Mouse (Mus musculus): Measurements from ENCODE around the gene Olfr316. TPM values are rescaled to one million over a fixed set of nuclear protein-coding genes. Genes with fewer than 3 reads are reported as not detected.
"Not testable (repeated sequence)": the region's sequence is repeated elsewhere in the genome, so short reads cannot be mapped to it uniquely, and the experiment has no call there.

The Olfr316 gene
- polyA plus RNA-seq, 1 experiment = 0.19 TPM

GRCm38 (mm10) chr11:58738792-58739262 lies 13.7 kb upstream of the Olfr316 start, which contains the start of gene Olfr317:
Gene Olfr317, minus strand, starts transcription at chr11:58739212.
- Histone ChIP-seq H3K27me3 (ENCODE audit: control insufficient read depth, insufficient read depth, low read length) (no peaks in the 10 kb centered on the region), H3K36me3 (ENCODE audit: control insufficient read depth, insufficient read depth, low read length) (no peaks in the 10 kb centered on the region), H3K27ac (ENCODE audit: control insufficient read depth, insufficient read depth, low read length) (no peak within 1 kb of the TSS), H3K4me1 (replicated peaks; ENCODE audit: control insufficient read depth, insufficient read depth, low read length) (no peaks in the 10 kb centered on the region), H3K4me3 (ENCODE audit: control insufficient read depth, insufficient read depth, low read length) (no peak within 1 kb of the TSS)
- DNase-seq = no peak
- WGBS = 83% methylated on average over 4 of the region's 4 CpGs
- TF ChIP-seq CTCF (IDR thresholded peaks at IDR 0.05; ENCODE audit: borderline replicate concordance, control insufficient read depth, extremely low read depth, insufficient read depth, low read length, poor library complexity) (no peak), POLR2A (IDR thresholded peaks at IDR 0.05; ENCODE audit: control insufficient read depth, extremely low read depth, insufficient read depth, low read length, poor library complexity) (no peak)

- not testable (repeated sequence) for H3K27me3 ChIP-seq (ENCODE audit: control insufficient read depth, insufficient read depth, low read length); DNase-seq; H3K36me3 ChIP-seq (ENCODE audit: control insufficient read depth, insufficient read depth, low read length); H3K27ac ChIP-seq (ENCODE audit: control insufficient read depth, insufficient read depth, low read length); H3K4me3 ChIP-seq (ENCODE audit: control insufficient read depth, insufficient read depth, low read length); H3K4me1 ChIP-seq (replicated peaks; ENCODE audit: control insufficient read depth, insufficient read depth, low read length)
- WGBS = 81% methylated on average over 18 of the region's 18 CpGs
These were observed 1.4 kb upstream of the Olfr316 start for GRCm38 (mm10) chr11:58751096-58751495.

GRCm38 (mm10) chr11:58772888-58773287 lies 20.4 kb downstream of the Olfr316 start, which contains the start of gene Olfr315:
Gene Olfr315, plus strand, starts transcription at chr11:58773188.
- Histone ChIP-seq H3K27ac (ENCODE audit: control insufficient read depth, insufficient read depth, low read length) (no peak within 1 kb of the TSS), H3K27me3 (ENCODE audit: control insufficient read depth, insufficient read depth, low read length) (no peaks in the 10 kb centered on the region), H3K4me1 (replicated peaks; ENCODE audit: control insufficient read depth, insufficient read depth, low read length) (no peaks in the 10 kb centered on the region), H3K4me3 (ENCODE audit: control insufficient read depth, insufficient read depth, low read length) (no peak within 1 kb of the TSS), H3K36me3 (ENCODE audit: control insufficient read depth, insufficient read depth, low read length) (no peaks in the 10 kb centered on the region)
- TF ChIP-seq POLR2A (IDR thresholded peaks at IDR 0.05; ENCODE audit: control insufficient read depth, extremely low read depth, insufficient read depth, low read length, poor library complexity) (no peak), CTCF (IDR thresholded peaks at IDR 0.05; ENCODE audit: borderline replicate concordance, control insufficient read depth, extremely low read depth, insufficient read depth, low read length, poor library complexity) (no peak)
- DNase-seq = no peak

- Histone ChIP-seq H3K27me3 (ENCODE audit: control insufficient read depth, insufficient read depth, low read length) (no peaks in the 10 kb centered on the region), H3K36me3 (ENCODE audit: control insufficient read depth, insufficient read depth, low read length) (no peaks in the 10 kb centered on the region), H3K4me3 (ENCODE audit: control insufficient read depth, insufficient read depth, low read length) (no peak within 1 kb of the TSS), H3K4me1 (replicated peaks; ENCODE audit: control insufficient read depth, insufficient read depth, low read length) (peaks cover 17% of the 10 kb centered on the region), H3K27ac (ENCODE audit: control insufficient read depth, insufficient read depth, low read length) (no peak within 1 kb of the TSS)
- no peak for TF ChIP-seq CTCF (IDR thresholded peaks at IDR 0.05; ENCODE audit: borderline replicate concordance, control insufficient read depth, extremely low read depth, insufficient read depth, low read length, poor library complexity)
- no peak for TF ChIP-seq POLR2A (IDR thresholded peaks at IDR 0.05; ENCODE audit: control insufficient read depth, extremely low read depth, insufficient read depth, low read length, poor library complexity)
- no peak for DNase-seq
- WGBS = 51% methylated on average over 6 of the region's 6 CpGs
These were observed 30.1 kb downstream of the Olfr316 start, which contains the start of gene Olfr314 for GRCm38 (mm10) chr11:58782480-58783089. Gene Olfr314, plus strand, starts transcription at chr11:58782952.

- no peak overlapping the region for H3K27ac ChIP-seq (ENCODE audit: control insufficient read depth, insufficient read depth, low read length)
- no peaks in the 10 kb centered on the region for H3K36me3 ChIP-seq (ENCODE audit: control insufficient read depth, insufficient read depth, low read length)
- WGBS = 97% methylated on average over 2 of the region's 2 CpGs
- H3K27me3 ChIP-seq (ENCODE audit: control insufficient read depth, insufficient read depth, low read length) = no peaks in the 10 kb centered on the region
- peaks cover 25% of the 10 kb centered on the region for H3K4me1 ChIP-seq (replicated peaks; ENCODE audit: control insufficient read depth, insufficient read depth, low read length)
- no peak for DNase-seq
- no peak overlapping the region for H3K4me3 ChIP-seq (ENCODE audit: control insufficient read depth, insufficient read depth, low read length)
- TF ChIP-seq POLR2A (IDR thresholded peaks at IDR 0.05; ENCODE audit: control insufficient read depth, extremely low read depth, insufficient read depth, low read length, poor library complexity) (no peak), CTCF (IDR thresholded peaks at IDR 0.05; ENCODE audit: borderline replicate concordance, control insufficient read depth, extremely low read depth, insufficient read depth, low read length, poor library complexity) (no peak)
These were observed 31.6 kb downstream of the Olfr316 start for GRCm38 (mm10) chr11:58784182-58784581.

- no peak overlapping the region for H3K4me3 ChIP-seq (ENCODE audit: control insufficient read depth, insufficient read depth, low read length)
- peaks cover 30% of the 10 kb centered on the region for H3K4me1 ChIP-seq (replicated peaks; ENCODE audit: control insufficient read depth, insufficient read depth, low read length)
- TF ChIP-seq POLR2A (IDR thresholded peaks at IDR 0.05; ENCODE audit: control insufficient read depth, extremely low read depth, insufficient read depth, low read length, poor library complexity) = no peak
- no peak for TF ChIP-seq CTCF (IDR thresholded peaks at IDR 0.05; ENCODE audit: borderline replicate concordance, control insufficient read depth, extremely low read depth, insufficient read depth, low read length, poor library complexity)
- no peaks in the 10 kb centered on the region for H3K27me3 ChIP-seq (ENCODE audit: control insufficient read depth, insufficient read depth, low read length)
- peak overlapping the region; percentile 98 for H3K27ac ChIP-seq (ENCODE audit: control insufficient read depth, insufficient read depth, low read length)
- no peaks in the 10 kb centered on the region for H3K36me3 ChIP-seq (ENCODE audit: control insufficient read depth, insufficient read depth, low read length)
- WGBS = 20% methylated on average over 10 of the region's 10 CpGs
- peak; percentile 67 for DNase-seq
These were observed 35.1 kb downstream of the Olfr316 start for GRCm38 (mm10) chr11:58787651-58788050.

- H3K4me3 ChIP-seq (ENCODE audit: control insufficient read depth, insufficient read depth, low read length) = no peak overlapping the region
- TF ChIP-seq POLR2A (IDR thresholded peaks at IDR 0.05; ENCODE audit: control insufficient read depth, extremely low read depth, insufficient read depth, low read length, poor library complexity) (no peak), CTCF (IDR thresholded peaks at IDR 0.05; ENCODE audit: borderline replicate concordance, control insufficient read depth, extremely low read depth, insufficient read depth, low read length, poor library complexity) (no peak)
- peak; percentile 44 for DNase-seq
- H3K36me3 ChIP-seq (ENCODE audit: control insufficient read depth, insufficient read depth, low read length) = no peaks in the 10 kb centered on the region
- no peaks in the 10 kb centered on the region for H3K27me3 ChIP-seq (ENCODE audit: control insufficient read depth, insufficient read depth, low read length)
- peak overlapping the region; percentile 98 for H3K27ac ChIP-seq (ENCODE audit: control insufficient read depth, insufficient read depth, low read length)
- 24% methylated on average over 8 of the region's 8 CpGs for WGBS
- H3K4me1 ChIP-seq (replicated peaks; ENCODE audit: control insufficient read depth, insufficient read depth, low read length) = peaks cover 28% of the 10 kb centered on the region
These were observed 35.8 kb downstream of the Olfr316 start for GRCm38 (mm10) chr11:58788346-58788745.

All from thymus, adult 2 months (tissue).